Mouse (Mus musculus) ES-Bruce4 (cell line): Measurements from ENCODE around the gene 1190007I07Rik. TPM values are rescaled to one million over a fixed set of nuclear protein-coding genes. Genes with fewer than 3 reads are reported as not detected.

Experiments
- H3K27ac ChIP-seq: 2 replicates; pipeline ENCODE4 v1.5.1; 2012; ENCODE audit warnings: low read length, inconsistent platforms; ENCODE audit not compliant: insufficient read depth
- H3K27me3 ChIP-seq: 2 replicates; pipeline ENCODE4 v1.6.1; 2012; ENCODE audit warnings: mild to moderate bottlenecking, low read length, inconsistent platforms; ENCODE audit not compliant: control insufficient read depth, poor library complexity, insufficient read depth, severe bottlenecking
- H3K36me3 ChIP-seq: 2 replicates; pipeline ENCODE4 v1.6.1; 2012; ENCODE audit warnings: inconsistent platforms, mild to moderate bottlenecking, low read length, moderate library complexity; ENCODE audit not compliant: control insufficient read depth, poor library complexity, insufficient read depth, severe bottlenecking
- H3K4me1 ChIP-seq: one replicate; pipeline ENCODE4 v1.8.1; 2011; ENCODE audit warnings: low read length; ENCODE audit not compliant: control insufficient read depth, insufficient read depth
- H3K4me3 ChIP-seq: 2 replicates; pipeline ENCODE4 v1.5.1; 2011; ENCODE audit warnings: low read depth, mild to moderate bottlenecking, low read length
- H3K9ac ChIP-seq: 2 replicates; pipeline ENCODE4 v1.6.1; 2012; ENCODE audit warnings: low read depth, mild to moderate bottlenecking, inconsistent platforms; ENCODE audit not compliant: poor library complexity, severe bottlenecking
- H3K9me3 ChIP-seq: replicated peaks from 2 replicates; pipeline ENCODE4 v1.6.1; 2012; ENCODE audit warnings: mild to moderate bottlenecking, low read length, inconsistent platforms; ENCODE audit not compliant: control insufficient read depth, poor library complexity, insufficient read depth, severe bottlenecking
- CTCF ChIP-seq: IDR thresholded peaks from one replicate; pipeline ENCODE4 v1.8.1; 2011; ENCODE audit warnings: low read depth, low read length
- EP300 ChIP-seq: IDR thresholded peaks from 2 replicates; pipeline ENCODE4 v1.6.1; 2011; ENCODE audit warnings: low read depth, low read length; ENCODE audit not compliant: insufficient read depth
- POLR2A ChIP-seq: IDR thresholded peaks from one replicate; pipeline ENCODE4 v1.8.1; 2011; ENCODE audit warnings: low read length; ENCODE audit not compliant: insufficient read depth
- polyA plus RNA-seq: library from polyadenylated mRNA; stranded (reverse); fragments of >200 nt; gene quantifications from 2 replicates; pipeline ENCODE4 v1.2.4, GENCODE M21; 2011; ENCODE audit warnings: low read depth; ENCODE audit not compliant: missing spikeins, insufficient read depth, insufficient read length

1190007I07Rik gene
- polyA plus RNA-seq, 1 experiment = 55.8 TPM

GRCm38 (mm10) chr10:82646083-82646482 is 23.1 kb upstream of the 1190007I07Rik start:
- Histone ChIP-seq H3K9ac (no peak overlapping the region), H3K9me3 (no peaks in the 10 kb centered on the region), H3K4me3 (no peak overlapping the region), H3K4me1 (no peaks in the 10 kb centered on the region), H3K27ac (no peak overlapping the region), H3K36me3 (peaks cover 49% of the 10 kb centered on the region), H3K27me3 (no peaks in the 10 kb centered on the region)
- no peak for TF ChIP-seq EP300

GRCm38 (mm10) chr10:82641481-82641880 is 18.5 kb upstream of the 1190007I07Rik start:
- no peak overlapping the region for H3K27ac ChIP-seq
- H3K4me3 ChIP-seq = no peak overlapping the region
- peaks cover 57% of the 10 kb centered on the region for H3K36me3 ChIP-seq
- H3K9me3 ChIP-seq = no peaks in the 10 kb centered on the region
- no peak for TF ChIP-seq EP300
- no peak for TF ChIP-seq POLR2A
- TF ChIP-seq CTCF = no peak
- H3K27me3 ChIP-seq = no peaks in the 10 kb centered on the region
- no peaks in the 10 kb centered on the region for H3K4me1 ChIP-seq
- H3K9ac ChIP-seq = no peak overlapping the region

GRCm38 (mm10) chr10:82639032-82639698 is 16.1 kb upstream of the 1190007I07Rik start:
- H3K4me3 ChIP-seq = no peak overlapping the region
- no peaks in the 10 kb centered on the region for H3K4me1 ChIP-seq
- H3K27me3 ChIP-seq = no peaks in the 10 kb centered on the region
- H3K27ac ChIP-seq = no peak overlapping the region
- no peaks in the 10 kb centered on the region for H3K9me3 ChIP-seq
- peaks cover 41% of the 10 kb centered on the region for H3K36me3 ChIP-seq
- TF ChIP-seq CTCF (no peak), EP300 (no peak), POLR2A (no peak)
- no peak overlapping the region for H3K9ac ChIP-seq

GRCm38 (mm10) chr10:82636321-82636720 is 13.3 kb upstream of the 1190007I07Rik start:
- H3K36me3 ChIP-seq = peaks cover 34% of the 10 kb centered on the region
- H3K27me3 ChIP-seq = no peaks in the 10 kb centered on the region
- no peak overlapping the region for H3K9ac ChIP-seq
- TF ChIP-seq CTCF (no peak), EP300 (no peak), POLR2A (no peak)
- no peak overlapping the region for H3K4me3 ChIP-seq
- no peaks in the 10 kb centered on the region for H3K4me1 ChIP-seq
- H3K9me3 ChIP-seq = 0 out of 2 replicates have a peak, but pooled peaks cover 3% of the 10 kb centered on the region
- H3K27ac ChIP-seq = no peak overlapping the region

- Histone ChIP-seq H3K4me1 (no peaks in the 10 kb centered on the region), H3K27ac (no peak overlapping the region), H3K9me3 (0 out of 2 replicates have a peak, but pooled peaks cover 3% of the 10 kb centered on the region), H3K27me3 (no peaks in the 10 kb centered on the region), H3K36me3 (peaks cover 17% of the 10 kb centered on the region), H3K9ac (no peak overlapping the region), H3K4me3 (no peak overlapping the region)
- TF ChIP-seq CTCF (no peak), EP300 (no peak), POLR2A (no peak)
Observed at GRCm38 (mm10) chr10:82634348-82634747, 11.3 kb upstream of the 1190007I07Rik start.

- H3K27me3 ChIP-seq = no peaks in the 10 kb centered on the region
- no peak overlapping the region for H3K4me3 ChIP-seq
- H3K4me1 ChIP-seq = no peaks in the 10 kb centered on the region
- H3K9ac ChIP-seq = no peak overlapping the region
- no peak for TF ChIP-seq EP300
- TF ChIP-seq POLR2A = no peak
- TF ChIP-seq CTCF = no peak
- H3K9me3 ChIP-seq = 0 out of 2 replicates have a peak, but pooled peaks cover 3% of the 10 kb centered on the region
- H3K36me3 ChIP-seq = peaks cover 16% of the 10 kb centered on the region
- no peak overlapping the region for H3K27ac ChIP-seq
Observed at GRCm38 (mm10) chr10:82632496-82633280, 9.7 kb upstream of the 1190007I07Rik start.
